Mouse (Mus musculus): Measurements from ENCODE around the gene Scube2.
A peak's percentile ranks its signal among the peaks of the same experiment; 100 is the strongest.

Gene Scube2

DNA sequence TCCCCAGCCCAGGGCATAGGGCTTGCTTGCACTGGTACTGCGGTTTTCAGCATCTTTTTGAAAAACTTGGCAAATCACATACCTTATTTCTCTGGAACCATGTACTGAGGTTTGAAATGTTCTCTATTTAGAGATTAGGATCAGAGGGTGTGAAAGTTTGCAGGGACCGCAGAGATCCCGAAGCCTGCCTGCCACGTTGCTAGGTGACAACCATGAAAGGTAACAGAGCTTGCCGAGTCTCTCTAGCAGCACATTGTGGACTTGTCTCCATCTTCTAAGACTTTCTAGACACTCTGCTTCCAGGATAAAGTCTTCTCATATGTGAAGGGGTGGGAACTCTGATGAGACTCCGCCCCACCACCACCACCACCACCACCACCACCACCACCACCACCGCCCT lies 13.5 kb downstream of the Scube2 start:
- peak in 1 of 2 experiments; percentile 32 for DNase-seq (ENCODE audit: low spot score in 2 of 2)

DNA sequence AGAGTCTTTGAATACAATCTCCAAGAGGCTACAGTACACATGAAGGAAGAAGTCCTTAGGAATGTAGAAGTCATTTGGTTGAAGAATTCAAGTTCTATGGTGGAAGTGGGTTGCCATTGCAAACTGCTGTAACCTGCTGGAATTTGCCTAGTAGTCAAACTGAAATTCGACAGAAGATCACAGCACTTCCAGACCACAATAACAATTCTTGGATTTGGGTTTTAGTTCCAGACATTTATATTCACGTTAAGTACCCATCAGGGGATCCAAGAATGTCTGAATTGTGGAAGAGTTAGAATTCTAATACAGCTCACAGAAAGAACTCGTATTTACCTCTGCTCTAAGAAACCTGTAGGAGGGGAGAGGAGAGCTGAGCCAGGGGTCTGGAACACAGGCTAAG lies 14.9 kb downstream of the Scube2 start:
- DNase-seq (ENCODE audit: low spot score in 2 of 2) = no peak

DNA sequence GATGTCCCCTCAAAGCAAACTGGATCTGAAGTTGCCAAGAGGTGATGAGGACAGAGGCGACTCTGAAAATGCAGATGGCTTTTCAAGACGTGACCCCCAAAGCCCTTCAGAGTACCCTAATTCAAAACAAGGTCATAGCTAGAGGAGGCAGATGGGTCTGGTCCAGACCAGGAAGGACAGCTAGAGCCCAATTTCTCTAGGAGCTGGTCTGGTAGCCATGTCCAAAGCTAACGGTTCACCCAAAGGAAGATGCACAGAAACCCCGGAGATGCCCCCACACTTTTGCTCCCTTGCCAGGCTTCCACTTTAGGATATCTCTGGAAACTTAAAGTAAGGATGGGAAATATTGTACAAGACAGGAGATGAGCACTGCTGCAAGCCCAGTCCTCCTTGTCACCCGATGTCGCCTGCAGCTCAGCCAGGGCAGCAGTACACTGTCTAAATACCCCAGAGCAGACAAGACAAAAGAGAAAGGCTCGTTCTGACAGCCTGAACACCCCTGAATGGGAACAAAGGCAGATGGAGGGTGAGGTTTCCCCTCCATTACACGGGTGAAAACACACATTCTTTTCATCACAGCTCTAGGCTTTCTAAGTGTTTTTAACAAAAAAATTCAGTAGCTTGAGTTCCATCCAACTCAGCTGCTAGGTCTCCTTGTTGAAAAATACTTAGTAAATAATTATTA lies 15.6 kb downstream of the Scube2 start:
- DNase-seq (ENCODE audit: low spot score in 2 of 2) = no peak

DNA sequence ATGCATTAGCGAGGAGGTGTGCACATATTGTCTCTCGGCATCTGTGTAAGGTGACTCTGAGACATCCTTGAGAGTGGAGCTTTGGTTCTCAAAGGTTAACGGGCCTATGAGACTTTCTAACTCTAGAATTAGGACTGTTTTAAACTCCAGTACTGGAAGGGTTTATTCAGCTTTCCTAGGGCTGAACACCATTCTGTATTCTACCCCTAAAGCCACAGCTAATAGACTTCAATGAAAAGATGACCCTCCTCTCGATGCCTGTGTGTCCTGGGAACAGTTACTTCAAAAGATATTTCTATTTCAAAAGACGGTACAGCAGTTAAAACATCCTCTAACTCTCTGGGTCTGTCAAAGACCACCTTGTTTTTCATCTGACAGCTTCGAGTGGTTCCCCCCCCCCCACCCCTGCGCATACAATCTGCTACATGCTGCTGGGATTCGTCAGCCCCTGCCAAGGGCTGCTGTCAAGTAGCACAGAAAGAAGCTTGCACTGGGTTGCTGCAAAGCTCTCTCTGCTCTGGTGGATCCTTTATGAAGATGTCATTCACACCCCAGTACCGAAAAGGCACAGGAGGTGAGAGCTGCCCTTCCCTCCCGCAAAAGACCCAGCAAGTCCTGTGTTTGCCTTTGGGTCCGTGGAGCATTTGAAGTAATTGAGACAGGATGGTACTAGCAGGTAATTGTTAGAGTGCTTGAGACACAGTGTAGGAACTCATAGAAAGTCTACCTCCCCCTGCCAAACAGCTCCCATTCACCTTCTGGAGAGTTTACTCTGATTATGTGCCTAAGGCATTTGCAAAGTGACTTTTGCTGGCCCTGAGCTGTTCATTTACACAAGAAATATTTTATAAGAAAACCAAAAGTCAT lies 16.4 kb downstream of the Scube2 start:
- no peak for DNase-seq (ENCODE audit: low spot score in 2 of 2)

DNA sequence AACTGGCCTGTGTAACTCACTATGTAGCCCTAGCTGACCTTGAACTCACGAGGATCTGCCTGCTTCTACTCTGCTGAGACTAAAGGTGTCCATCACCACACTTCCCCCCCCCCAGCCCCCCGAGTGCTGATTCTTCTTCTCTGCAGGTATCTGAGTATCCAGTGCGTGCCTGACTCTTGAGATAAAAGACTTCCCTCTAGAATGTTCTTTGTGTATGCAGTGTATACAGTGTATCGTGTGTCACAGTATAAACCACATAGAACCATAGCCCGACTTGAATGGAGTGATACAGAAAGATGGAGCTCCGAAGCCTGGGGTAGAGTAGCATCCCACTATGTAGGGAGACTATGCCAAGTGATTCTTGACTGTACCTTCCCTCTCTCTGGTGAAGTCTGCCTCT lies 21.4 kb downstream of the Scube2 start:
- no peak for DNase-seq (ENCODE audit: low spot score in 2 of 2)

DNA sequence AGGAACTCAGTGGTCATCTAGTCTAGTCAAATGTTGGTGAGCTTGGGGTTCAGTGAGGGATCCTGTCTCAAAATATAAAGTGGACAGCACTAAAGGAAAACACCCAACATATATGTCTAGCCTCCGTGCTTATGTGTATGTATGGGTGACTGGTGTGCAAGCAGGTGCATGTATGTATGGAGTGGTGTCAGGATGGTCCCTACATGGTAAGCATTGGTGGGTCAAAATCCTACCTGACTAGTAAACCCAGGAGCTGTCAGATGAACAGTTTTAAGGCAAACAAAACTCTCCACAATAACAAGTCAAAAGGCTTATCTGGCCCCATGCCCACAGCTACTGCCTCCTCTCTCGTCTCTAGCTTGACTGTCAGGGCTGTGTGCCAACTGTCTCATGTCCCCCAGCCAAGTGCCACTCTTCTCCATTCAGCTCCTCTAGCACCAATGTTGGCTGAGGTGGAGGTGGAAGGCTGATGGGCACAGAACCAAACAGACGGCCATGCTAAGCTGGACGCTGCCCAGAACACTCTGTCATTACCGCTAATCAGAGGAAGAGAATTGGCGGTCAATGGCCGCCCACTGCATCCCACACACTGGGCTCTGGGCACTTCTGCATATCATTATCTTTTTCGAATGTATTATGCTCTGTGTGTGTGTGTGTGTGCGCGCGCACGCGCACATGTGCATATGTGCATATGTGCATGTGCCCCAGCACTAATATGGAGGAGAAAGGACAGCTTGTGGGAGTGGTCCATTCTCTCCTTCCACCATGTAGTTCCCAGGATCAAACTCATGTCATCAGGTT lies 23.7 kb downstream of the Scube2 start:
- DNase-seq (ENCODE audit: low spot score in 2 of 2) = peak in 1 of 2 experiments; percentile 13

DNA sequence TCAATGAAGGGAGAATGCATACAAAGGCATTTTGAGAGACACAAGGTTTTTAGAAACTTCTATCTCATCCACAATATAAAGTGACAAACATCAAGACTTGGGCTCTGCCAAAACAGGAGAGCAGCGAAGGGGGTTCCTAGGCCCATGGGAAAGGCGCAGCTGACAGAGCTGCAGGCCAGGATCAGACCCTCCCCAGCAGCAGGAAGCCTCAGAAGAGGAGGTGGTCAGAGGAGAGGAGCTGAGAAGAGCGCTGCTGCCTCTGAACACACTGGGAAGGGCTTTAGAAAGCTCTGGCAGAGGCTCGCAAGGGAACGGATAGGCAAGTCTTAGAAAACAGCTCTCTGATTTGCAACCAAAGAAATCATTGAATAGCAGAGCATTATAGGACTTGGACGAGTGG lies 24.4 kb downstream of the Scube2 start:
- DNase-seq (ENCODE audit: low spot score in 2 of 2) = no peak

DNA sequence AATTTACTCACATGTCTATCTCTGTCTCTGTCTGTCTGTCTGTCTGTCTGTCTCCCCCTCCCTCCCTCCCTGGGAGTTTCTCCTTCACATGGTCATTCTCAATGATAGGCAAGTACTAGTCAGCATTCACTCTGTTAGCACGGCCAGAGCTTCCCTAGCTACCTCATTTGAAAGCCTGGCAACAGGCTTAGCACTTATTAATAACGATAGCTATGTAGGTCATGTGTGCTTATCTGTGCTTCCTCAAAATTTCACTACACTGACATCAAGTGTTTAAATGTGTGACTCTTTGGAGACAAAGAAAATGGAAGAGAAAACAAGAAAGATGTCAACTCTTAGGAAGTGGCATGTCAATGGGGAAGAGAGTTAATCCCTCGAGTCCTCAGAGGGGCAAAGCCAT lies 26.9 kb downstream of the Scube2 start:
- DNase-seq (ENCODE audit: low spot score in 2 of 2) = no peak

DNA sequence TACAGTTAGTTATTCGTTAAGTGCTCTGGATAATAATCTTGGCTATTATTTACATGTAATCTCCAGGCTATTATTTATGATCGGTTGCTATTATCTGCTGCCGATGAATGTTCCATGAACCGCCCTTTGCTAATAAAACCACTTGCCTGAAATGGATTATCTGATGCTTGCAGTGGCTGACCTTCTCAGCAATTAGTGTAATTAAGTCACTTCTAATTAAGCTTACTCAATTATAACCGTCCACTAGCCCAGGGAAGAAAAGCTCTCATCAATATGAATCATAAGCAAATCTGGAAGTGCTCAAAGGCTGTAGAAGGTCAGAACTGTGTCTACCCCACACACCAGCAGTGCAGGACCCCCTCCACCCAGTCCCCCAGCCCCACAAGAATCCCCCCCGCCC lies 27.8 kb downstream of the Scube2 start:
- DNase-seq (ENCODE audit: low spot score in 2 of 2) = no peak

DNA sequence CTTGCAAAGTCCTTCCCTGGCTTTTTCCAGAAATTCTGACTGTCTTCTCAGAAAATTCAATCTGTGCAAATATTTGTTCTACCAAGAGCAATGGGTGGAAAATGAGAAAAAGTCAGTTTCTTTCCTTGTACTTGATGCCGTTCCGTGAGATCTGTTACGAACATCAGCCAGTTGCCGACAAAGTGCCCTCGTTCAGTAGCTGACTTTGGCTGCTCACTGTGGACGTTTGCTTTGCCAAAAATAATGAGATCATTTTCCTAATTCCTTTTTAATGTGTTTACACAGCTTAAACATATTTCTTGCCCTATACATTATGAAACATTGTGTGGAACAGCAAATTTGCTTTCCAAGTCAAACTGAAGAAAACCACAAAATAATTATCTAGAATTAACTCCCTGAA lies 30.6 kb downstream of the Scube2 start:
- no peak for DNase-seq (ENCODE audit: low spot score in 2 of 2)

DNA sequence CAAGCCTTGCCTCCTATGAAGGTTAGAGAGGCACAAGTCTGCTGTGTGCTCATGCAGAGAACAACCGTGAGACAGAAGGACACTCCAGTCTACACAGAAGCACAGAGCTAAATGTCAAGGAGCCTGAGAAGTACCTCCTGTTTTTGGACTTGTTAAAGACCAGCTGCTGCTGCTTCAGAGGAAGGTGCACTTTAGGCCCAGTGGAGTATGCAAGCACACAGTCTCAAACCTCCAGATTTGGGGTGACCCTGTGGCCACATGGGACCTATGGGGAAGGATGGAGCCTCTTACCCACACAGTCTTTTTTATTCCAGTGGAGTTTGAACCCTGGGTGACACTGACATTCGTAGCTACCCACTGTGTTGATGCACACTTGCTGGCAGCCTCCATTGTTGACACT lies 34.1 kb downstream of the Scube2 start:
- DNase-seq (ENCODE audit: low spot score in 2 of 2) = no peak

DNA sequence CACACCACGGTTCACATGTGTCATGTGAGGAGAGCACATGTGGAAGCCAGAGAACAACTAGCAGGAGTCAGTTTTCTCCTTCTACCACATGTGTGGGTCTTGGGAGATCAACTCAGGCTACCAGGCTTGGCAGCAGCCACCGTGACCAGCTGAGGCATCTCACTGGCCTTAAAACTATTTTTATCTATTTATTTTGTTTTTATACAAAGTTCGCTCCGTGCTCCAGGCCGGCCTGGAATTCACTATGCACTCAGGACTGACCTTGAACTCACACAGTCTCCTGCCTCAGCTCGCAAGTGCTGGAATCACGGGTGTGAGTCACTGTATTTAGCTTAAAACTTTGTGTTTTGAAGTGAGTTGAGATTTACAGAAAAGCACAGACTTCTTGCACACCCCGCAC lies 38.6 kb downstream of the Scube2 start:
- DNase-seq (ENCODE audit: low spot score in 2 of 2) = no peak

DNA sequence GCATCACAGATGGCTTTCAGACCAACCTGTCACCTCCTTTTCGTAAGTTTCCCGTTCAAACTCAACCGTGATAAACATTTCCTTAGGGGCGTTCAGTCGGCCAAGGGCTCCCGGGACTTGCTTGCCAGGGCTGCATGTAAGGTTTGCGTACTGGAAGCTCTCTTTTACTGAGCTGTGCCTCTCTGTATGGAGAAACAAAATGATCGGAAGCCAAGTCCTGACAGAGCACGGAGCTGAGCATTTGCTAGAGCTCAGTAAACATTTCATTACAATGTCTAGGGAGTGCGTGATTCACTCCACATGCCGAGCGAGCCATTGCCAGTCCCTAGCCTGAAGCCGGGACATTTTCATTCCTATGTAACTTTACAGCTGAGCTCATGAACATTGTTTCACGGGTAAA lies 40.2 kb downstream of the Scube2 start:
- DNase-seq (ENCODE audit: low spot score in 2 of 2) = no peak

DNA sequence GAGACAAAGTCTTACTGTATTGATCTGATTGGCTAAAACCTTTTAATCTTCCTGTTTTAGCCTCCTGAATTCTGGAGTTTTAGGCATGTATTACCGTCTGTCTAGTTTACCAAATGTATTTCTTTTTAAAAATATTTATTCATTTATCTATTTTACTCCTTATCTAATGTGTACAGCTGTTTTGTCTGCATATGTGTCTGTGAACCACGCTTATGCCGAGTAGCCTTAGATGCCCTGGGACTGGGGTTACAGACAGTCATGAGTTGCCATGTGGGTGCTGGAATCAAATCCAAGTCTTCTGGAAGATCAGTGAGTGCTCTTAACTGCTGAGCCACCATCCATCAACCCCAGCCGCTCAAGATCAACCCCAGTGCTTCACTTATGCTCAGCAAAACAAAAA lies 46.9 kb downstream of the Scube2 start:
- no peak for DNase-seq (ENCODE audit: low spot score in 2 of 2)

DNA sequence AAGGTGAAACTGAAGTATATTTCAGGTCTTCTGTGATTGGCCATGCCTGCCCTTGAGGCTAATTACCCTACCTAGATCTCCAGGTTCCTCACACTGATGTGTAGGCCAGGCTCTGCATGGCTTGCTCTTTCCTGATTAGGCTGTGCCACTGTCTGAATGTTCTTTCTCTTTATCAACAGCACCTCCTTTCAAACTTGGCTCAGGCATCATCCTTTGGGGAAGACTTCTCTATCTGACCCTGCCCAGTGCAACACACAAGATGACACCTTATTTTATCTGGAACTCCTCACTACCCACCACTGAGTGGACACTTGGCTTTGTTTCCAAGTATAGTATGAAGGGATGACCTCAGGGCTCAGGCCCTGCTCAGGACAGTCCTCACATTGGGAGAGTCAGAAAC lies 47.5 kb downstream of the Scube2 start:
- no peak for DNase-seq (ENCODE audit: low spot score in 2 of 2)

DNA sequence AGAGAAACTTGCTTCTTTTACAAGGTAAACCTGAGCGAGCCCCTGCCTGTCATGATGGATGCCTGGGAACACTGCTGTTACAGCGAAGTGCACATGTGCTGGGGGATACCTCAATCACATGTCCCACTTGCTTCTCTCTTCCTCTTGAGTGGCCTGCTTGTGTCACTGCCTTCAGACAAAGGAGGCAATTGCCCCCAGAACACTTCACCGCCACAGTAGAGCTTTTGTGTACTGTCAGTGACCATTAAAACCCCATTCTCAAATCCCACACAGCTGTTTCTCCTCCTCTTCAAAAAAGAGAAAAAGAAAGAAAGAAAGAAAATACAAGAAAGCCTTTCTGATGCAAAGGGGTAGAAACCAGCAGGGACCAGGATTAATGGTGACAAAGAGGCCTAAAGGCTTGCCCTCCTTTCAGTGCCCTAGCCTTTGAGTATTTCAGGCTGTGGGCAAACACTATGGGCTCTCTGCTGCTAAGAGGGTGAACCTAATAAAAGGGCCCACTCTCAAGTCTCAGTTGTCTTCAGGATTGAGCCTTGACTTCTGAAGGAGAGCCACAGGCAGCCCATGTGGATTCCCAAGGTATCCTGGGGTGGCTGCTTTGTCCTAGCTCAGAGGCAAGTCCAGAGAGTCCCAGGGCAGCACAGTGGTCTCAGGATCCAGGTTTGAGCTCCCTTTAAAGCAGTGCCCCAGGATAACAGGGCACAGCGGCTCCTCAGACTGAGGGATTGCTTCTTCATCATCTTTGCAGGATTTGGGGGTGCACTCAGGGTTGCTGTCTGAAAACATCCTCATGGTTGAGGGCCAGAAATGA lies 51.9 kb downstream of the Scube2 start:
- no peak for DNase-seq (ENCODE audit: low spot score in 2 of 2)

DNA sequence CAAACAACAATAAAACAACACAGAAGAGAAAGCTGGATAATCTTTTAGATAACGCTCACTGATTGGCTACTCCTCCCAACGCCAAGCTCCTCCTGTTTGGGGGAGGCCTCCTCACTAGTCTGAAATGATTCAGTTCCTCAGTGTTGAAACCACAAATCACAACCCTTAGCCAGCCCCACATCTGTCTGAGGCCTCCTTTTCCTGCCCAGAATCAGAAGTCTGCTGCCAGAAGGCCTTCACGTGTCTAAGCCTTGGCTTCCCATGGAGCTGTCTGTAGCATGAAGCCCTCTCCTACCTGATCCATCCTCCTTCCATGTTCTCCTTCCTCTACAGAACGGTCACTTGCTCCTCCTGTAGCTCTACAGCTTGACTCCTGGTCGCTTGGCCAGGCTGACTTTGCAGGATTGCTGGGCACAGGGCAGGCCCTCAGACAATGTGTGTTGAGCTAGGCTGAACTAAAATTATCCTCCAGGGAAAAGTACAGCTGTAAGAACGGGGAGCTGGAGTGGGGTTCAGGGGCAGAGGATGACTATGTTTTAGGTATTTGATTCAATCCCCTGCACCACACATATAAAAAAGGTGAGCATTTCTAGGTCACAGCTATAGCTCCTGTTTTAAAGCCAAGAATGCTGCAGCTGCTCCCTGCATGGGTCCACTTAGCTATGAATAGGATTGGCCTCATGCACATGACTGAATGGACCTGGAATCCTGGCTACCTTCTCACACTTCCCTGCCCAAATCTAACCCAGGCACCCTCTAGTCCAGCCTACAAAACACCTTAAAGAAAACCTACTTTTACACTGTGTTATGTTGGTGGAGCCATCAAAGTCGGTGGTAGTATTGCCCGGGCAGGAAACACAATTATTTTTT lies 57.6 kb downstream of the Scube2 start:
- no peak for DNase-seq (ENCODE audit: low spot score in 2 of 2)

DNA sequence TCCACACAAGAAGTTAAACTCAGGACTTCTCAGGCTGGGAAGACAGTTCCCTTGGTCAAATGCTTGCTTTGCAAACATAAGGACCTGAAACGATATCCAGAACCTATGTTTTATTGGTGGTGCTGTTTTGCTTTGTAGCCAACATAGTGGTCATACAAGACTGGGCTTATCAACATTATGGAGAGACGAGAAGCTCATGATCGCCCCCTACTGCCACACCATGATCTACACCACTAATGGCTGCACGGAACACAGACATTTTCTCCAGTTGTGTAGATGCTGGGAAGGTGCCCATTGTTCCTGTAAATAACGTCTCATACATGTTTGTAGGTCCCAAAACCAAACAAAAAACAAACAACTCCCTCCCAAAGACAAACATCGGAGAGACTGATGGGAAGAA lies 60.6 kb downstream of the Scube2 start:
- no peak for DNase-seq (ENCODE audit: low spot score in 2 of 2)

DNA sequence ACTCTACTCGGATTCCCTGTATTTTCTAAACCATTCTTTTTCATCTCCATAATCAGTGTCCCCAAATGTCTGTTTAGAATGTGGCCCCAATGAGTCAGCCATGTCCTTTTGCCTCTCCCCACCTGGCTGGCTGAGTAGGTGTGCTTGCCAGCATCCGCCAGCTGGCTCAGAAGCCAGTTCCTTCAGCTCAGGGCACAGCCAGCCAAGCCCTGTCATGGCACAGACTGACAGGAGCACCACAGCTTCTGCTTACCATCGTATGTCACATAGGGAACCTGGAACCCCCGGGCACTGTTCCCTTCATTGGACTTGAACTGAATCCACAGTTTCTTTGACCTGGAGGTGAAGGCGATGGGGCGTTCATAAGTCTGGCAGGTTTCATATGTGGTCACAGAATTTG lies 61.1 kb downstream of the Scube2 start:
- DNase-seq (ENCODE audit: low spot score in 2 of 2) = no peak

DNA sequence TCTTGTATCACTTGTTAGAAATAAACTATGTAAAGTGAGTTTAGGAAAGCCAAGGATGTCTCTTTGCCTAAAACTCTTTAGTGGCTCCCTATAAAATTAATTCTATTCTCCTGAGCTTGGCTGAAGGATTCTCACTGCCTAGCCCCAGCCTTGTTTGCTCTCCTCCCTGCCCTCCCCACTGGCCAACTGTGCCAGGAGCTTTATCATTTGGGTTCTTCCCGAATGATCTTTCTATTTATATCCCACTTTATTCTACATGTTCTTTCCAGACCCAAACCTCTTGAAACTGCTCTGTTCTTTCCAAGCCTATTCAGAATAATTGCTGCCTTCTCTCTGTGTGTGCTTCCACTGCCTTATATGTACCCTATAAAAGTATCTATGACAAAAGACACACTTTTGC lies 62.0 kb downstream of the Scube2 start:
- DNase-seq (ENCODE audit: low spot score in 2 of 2) = no peak

DNA sequence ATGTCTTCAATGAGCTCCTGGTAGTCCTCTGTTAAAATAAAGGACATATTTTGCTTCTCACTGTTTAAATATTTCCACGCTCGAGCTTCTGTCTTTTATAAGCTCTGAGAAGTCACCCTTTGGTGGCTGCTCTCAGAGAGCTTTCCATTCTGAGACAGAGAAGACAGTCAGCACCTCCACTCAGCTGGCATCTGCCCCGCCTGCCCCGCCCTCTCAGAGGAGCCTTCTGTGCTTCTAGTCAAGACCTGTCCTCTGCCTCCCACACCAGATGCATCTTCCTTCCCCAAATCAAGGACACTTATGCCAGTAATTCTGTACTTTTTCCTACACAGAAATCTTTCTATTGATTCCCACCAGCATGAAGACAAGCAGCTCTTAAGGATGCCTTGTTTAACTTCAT lies 64.9 kb downstream of the Scube2 start:
- peak in 1 of 2 experiments; percentile 36 for DNase-seq (ENCODE audit: low spot score in 2 of 2)
